In the genomic region with DNA sequence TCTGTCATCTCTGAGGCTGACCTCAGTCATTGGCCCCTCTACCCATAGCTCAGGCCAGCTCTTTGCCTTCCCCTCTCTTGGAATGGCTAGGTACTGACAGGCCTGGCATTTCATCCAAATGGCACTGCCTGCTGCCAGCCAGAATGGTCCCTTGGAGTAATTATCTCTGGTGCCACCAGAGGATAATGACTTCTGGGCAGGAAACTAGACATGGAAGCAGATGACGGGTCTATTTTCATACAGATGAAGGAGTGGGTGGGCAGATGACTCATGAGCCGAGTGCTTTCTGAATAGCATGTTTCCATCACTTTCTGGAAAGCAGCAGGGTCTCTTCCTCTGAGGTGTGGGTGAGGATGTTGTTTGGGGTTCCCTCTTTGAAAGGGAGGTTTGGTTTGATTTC, we compare ENCODE assay signal across 14 mouse cellular contexts. TPM values are rescaled to one million over a fixed set of nuclear protein-coding genes. Genes with fewer than 3 reads are reported as not detected.
DNase-seq lines count a peak whose midpoint lies in the region.
"Had no signal": no experiment of that assay in that cellular context is flagged by ENCODE, and none has a peak within 500 bp of the region (broad histone marks: within the 10 kb centered on the region; RNA-seq: fewer than 3 reads in every experiment).

No protein-coding gene starts in this region.

- peak; percentile 32 to 51 for DNase-seq in cerebellum, postnatal 14 days
- DNase-seq in cerebellum, adult 11-12 months, result no peak
- peak; percentile 55 to 63 for DNase-seq in right cerebral cortex, adult 2 months (ENCODE audit: low spot score in 2 of 2)
- no peak for DNase-seq in right cerebral cortex, postnatal 14 days
- peak; percentile 27 to 33 for DNase-seq in left cerebral cortex, adult 18-20 months (ENCODE audit: low spot score in 2 of 2)
- no peak for DNase-seq in liver
- DNase-seq in gastrocnemius, adult 8-10 months (ENCODE audit: low spot score in 2 of 2), result no peak
- no peak for DNase-seq in ovary, adult 18-20 months (ENCODE audit: low spot score)
- DNase-seq: adrenal gland, postnatal 25 days; gastrocnemius, adult 2 months; kidney, postnatal 14 days; lung, adult 2 months; retina, postnatal 1 day had no signal

RNA-seq across cellular contexts. Expression of gene Bcl2l14, which starts 23.2 kb away (rescaled TPM):
- not detected for total RNA-seq in left cerebral cortex, adult 18-20 months (2021)
- total RNA-seq in gastrocnemius, adult 8-10 months (2022), result not detected
- total RNA-seq: gastrocnemius, adult 2 months; midbrain, postnatal 0 days had no signal

Comparison
In these comparisons a context has a peak if more than half of its experiments do, and no peak if none do; other contexts are left out.
1. DNase-seq: peak in cerebellum, postnatal 14 days (2 of 2), right cerebral cortex, adult 2 months (2 of 2) and left cerebral cortex, adult 18-20 months (2 of 2); none in cerebellum, adult 11-12 months (single experiment), right cerebral cortex, postnatal 14 days (single experiment), liver (single experiment), gastrocnemius, adult 8-10 months (0 of 2) and ovary, adult 18-20 months (single experiment).